Mouse (Mus musculus) liver, embryonic 18 days (tissue): ENCODE measurements around the gene Ifnl3. TPM values are rescaled to one million over a fixed set of nuclear protein-coding genes. Genes with fewer than 3 reads are reported as not detected.

Experiments
- polyA plus RNA-seq: library from polyadenylated mRNA; depleted of rRNA; stranded (reverse); fragments of >200 nt; gene quantifications from 2 replicates; pipeline ENCODE4 v1.2.3, GENCODE M21; 2012; rRNA removed

Ifnl3 gene
- polyA plus RNA-seq = not detected in 2 replicates

GRCm38 (mm10) chr7:28522536-28522935 lies at the start of gene Ifnl3:
Gene Ifnl3, plus strand, starts transcription at chr7:28522836.

GRCm38 (mm10) chr7:28510405-28510974 lies 12.1 kb upstream of the Ifnl3 start, which contains the start of gene Ifnl2:
Gene Ifnl2, minus strand, starts transcription at chr7:28510455.

GRCm38 (mm10) chr7:28540526-28540925 lies 17.9 kb downstream of the Ifnl3 start, which contains the start of gene Sycn:
Gene Sycn, plus strand, starts transcription at chr7:28540885.

GRCm38 (mm10) chr7:28547154-28547553 lies 24.5 kb downstream of the Ifnl3 start, which contains the start of gene Nccrp1:
Gene Nccrp1, minus strand, starts transcription at chr7:28547254.

Other genes with a start within 250 kb of the Ifnl3 start
- gene Eid2b, start 245.1 kb upstream of the Ifnl3 start, polyA plus RNA-seq = 2.0 TPM in 2 replicates
- 0.02 TPM in 1 of 2 replicates, not detected in the other for gene Selenov, start 231.7 kb upstream of the Ifnl3 start, polyA plus RNA-seq
- 0.04 TPM in 1 of 2 replicates, not detected in the other for gene Dll3, start 220.6 kb upstream of the Ifnl3 start, polyA plus RNA-seq
- 35.4 TPM in 2 replicates for gene Timm50, start 210.8 kb upstream of the Ifnl3 start, polyA plus RNA-seq
- gene Supt5, start 184.1 kb upstream of the Ifnl3 start, polyA plus RNA-seq = 27.7 and 31.0 TPM in 2 replicates
- gene Rps16, start 172.2 kb upstream of the Ifnl3 start, polyA plus RNA-seq = 978 and 1,228 TPM in 2 replicates
- 2.9 and 3.2 TPM in 2 replicates for gene Plekhg2, start 150.2 kb upstream of the Ifnl3 start, polyA plus RNA-seq
- gene Zfp36, start 142.6 kb upstream of the Ifnl3 start, polyA plus RNA-seq = 15.1 and 24.5 TPM in 2 replicates
- 20.6 and 21.0 TPM in 2 replicates for gene Med29, start 130.1 kb upstream of the Ifnl3 start, polyA plus RNA-seq
- gene Paf1, start 129.9 kb upstream of the Ifnl3 start, polyA plus RNA-seq = 29.5 and 30.8 TPM in 2 replicates
- 54.9 and 55.1 TPM in 2 replicates for gene Gmfg, start 85.4 kb upstream of the Ifnl3 start, polyA plus RNA-seq
- 0.32 and 0.42 TPM in 2 replicates for gene Lrfn1, start 70.9 kb upstream of the Ifnl3 start, polyA plus RNA-seq
- gene Ifnl2, start 12.4 kb upstream of the Ifnl3 start, polyA plus RNA-seq = not detected in 2 replicates
- 0.46 and 2.9 TPM in 2 replicates for gene Sycn, start 18.0 kb downstream of the Ifnl3 start, polyA plus RNA-seq
- 0.04 and 0.07 TPM in 2 replicates for gene Nccrp1, start 24.4 kb downstream of the Ifnl3 start, polyA plus RNA-seq
- 8.5 and 12.5 TPM in 2 replicates for gene Samd4b, start 75.3 kb downstream of the Ifnl3 start, polyA plus RNA-seq
- 7.5 and 9.7 TPM in 2 replicates for gene Pak4, start 75.3 kb downstream of the Ifnl3 start, polyA plus RNA-seq
- not detected in 2 replicates for gene Acp7, start 108.5 kb downstream of the Ifnl3 start, polyA plus RNA-seq
- gene Fbxo27, start 170.0 kb downstream of the Ifnl3 start, polyA plus RNA-seq = 0.81 and 0.97 TPM in 2 replicates
- 1.3 and 1.4 TPM in 2 replicates for gene Fbxo17, start 194.0 kb downstream of the Ifnl3 start, polyA plus RNA-seq
- gene Mrps12, start 219.0 kb downstream of the Ifnl3 start, polyA plus RNA-seq = 51.8 and 57.9 TPM in 2 replicates
- 8.3 and 8.6 TPM in 2 replicates for gene Sars2, start 219.2 kb downstream of the Ifnl3 start, polyA plus RNA-seq
- gene Ccer2, start 233.3 kb downstream of the Ifnl3 start, polyA plus RNA-seq = not detected in 2 replicates
- gene Sirt2, start 243.9 kb downstream of the Ifnl3 start, polyA plus RNA-seq = 20.9 and 23.4 TPM in 2 replicates
- 15.6 and 17.5 TPM in 2 replicates for gene Nfkbib, start 244.7 kb downstream of the Ifnl3 start, polyA plus RNA-seq